Mouse (Mus musculus) R1 (cell line): ENCODE measurements around the gene Iqsec1.

Experiments used
- DNase-seq: peaks from one replicate; pipeline ENCODE4 v3.0.0-alpha.2; 2018; ENCODE audit warnings: low read depth, low spot score

Iqsec1 gene

DNA sequence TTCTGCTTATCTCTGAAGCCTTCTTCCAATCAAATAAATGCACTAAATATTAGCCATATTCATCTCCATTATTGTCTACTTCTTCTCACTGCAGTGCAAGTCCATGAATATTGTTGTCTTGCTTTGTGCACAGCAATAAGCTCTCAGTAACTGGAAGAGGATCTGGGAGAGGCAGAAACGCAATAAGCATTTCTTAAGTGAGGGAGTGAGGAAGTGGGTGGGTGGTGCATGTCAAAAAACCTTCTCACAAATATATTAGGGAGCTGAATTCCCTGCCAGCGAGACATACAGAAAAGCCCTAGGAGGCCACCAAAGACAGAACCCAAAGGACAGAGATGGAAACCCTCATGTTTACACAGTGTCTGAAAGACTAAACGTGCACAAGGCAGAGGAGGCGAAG lies 35.1 kb downstream of the Iqsec1 start:
- DNase-seq = no peak

GRCm38 (mm10) chr6:90950936-90951335 lies 37.5 kb downstream of the Iqsec1 start:
- DNase-seq = no peak

- no peak for DNase-seq
Measured at GRCm38 (mm10) chr6:90948097-90948496, 40.4 kb downstream of the Iqsec1 start.

DNA sequence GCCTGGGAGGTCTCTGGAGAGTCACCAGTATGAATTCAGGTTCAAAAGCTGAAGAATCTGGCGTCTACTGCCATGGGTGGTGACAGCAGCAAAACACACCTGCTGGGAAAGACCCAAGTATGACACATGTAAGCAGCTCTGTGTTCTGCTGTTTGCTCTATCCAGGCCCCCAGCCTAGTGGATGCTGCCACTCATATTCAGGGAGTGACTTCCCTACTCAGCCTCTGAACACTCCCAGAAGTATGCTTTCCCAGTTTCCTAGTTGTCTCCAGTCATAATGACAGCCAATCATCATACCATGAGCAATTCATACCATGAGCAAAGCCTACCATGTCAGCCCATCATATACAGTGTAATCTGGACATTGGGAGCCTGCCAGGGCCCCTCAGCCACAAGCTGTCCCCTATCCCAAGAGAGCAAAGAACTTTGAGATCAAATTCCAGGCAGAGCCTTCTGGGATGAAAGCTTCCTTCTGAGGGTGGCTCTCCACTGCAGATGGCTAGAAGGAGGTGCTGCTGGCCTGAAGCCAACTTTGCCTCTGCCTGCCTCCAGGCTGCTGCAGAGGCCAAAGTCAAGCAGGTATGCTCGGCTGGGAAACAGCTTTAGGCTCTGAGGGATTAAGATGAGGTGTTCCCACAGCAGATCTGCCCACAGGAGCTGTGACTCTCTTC lies 42.8 kb downstream of the Iqsec1 start:
- DNase-seq = no peak

DNA sequence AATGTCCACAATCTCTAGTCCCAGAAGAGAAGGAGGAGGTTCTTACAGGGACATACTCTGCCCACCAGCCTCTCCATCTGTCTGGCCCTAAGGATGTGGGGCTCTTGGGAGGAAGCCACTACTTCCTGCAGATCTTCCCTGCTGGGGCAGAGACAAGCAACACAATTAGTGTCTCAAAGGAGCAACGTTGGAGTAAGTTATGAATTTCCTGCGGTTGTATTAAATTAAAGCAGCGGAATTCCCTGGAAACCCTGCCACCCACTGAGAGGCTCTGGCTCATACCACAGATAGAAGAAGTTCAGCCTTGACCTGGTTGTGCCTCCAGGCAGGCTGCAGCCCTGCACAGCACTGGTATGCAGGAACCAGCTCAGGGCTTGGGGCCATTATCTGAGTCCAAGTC lies 47.2 kb downstream of the Iqsec1 start:
- peak; percentile 55 for DNase-seq

DNA sequence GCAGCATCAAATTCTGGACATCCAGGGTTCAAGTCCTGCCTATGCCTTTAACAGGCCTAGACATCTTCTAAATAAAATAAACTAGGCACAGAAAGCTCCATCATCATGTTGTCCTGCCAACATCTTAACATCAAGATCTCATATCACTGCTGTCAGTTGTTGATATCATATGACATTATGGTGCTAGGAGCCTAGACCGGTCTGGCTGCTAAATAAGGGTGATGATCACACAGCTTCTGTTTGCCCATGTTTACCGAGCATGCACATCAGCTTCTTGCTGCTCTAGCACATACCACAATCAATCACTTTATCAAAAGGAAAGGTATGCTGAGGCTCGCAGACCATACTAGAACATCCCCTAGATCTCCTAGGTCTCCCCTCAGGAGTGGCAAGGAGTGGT lies 54.8 kb downstream of the Iqsec1 start:
- no peak for DNase-seq

DNA sequence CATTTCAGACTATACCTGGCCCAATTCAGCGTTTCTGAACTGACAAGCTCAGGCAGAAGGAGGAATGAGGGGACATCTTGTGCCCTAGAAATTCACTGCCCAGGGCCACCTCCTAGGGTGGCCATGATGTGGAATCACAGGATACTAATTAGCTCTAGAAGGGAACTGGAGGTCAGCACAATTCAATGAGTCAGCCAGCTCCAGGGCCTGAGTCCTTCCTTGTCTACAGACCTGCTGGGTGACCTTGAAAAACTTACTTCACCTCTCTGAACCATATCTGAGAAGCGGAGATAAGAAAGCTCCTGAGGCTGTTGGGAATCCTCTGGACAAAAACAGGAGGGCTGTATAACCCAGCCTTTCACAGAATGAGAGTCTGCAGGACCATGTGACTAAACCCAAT lies 59.7 kb downstream of the Iqsec1 start:
- DNase-seq = no peak

- DNase-seq = no peak
Measured at GRCm38 (mm10) chr6:90925472-90925871, 63.0 kb downstream of the Iqsec1 start.

GRCm38 (mm10) chr6:90924796-90925195 lies 63.7 kb downstream of the Iqsec1 start:
- DNase-seq = no peak

DNA sequence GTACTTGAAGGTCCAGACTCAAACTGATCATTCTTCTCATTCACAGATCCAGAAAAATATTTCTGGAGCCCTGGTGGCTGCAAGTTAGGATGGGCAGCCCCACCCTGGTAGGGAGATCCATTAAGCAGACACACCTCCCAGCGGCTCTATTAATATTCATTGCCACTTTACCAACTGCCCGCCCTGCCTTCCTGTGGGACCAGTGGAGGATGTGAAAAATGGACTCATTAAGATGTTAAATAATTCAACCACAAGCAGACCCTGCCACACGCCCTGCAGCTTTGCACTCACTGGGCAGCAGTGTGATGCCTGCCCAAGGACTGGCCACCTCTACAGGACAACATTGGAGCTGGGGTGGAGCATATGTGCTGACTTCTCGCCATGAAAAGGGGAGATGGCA lies 64.1 kb downstream of the Iqsec1 start:
- no peak for DNase-seq

- DNase-seq = no peak
Measured at GRCm38 (mm10) chr6:90921259-90921946, 67.1 kb downstream of the Iqsec1 start.

- no peak for DNase-seq
Measured at GRCm38 (mm10) chr6:90920510-90921220, 67.8 kb downstream of the Iqsec1 start.

DNA sequence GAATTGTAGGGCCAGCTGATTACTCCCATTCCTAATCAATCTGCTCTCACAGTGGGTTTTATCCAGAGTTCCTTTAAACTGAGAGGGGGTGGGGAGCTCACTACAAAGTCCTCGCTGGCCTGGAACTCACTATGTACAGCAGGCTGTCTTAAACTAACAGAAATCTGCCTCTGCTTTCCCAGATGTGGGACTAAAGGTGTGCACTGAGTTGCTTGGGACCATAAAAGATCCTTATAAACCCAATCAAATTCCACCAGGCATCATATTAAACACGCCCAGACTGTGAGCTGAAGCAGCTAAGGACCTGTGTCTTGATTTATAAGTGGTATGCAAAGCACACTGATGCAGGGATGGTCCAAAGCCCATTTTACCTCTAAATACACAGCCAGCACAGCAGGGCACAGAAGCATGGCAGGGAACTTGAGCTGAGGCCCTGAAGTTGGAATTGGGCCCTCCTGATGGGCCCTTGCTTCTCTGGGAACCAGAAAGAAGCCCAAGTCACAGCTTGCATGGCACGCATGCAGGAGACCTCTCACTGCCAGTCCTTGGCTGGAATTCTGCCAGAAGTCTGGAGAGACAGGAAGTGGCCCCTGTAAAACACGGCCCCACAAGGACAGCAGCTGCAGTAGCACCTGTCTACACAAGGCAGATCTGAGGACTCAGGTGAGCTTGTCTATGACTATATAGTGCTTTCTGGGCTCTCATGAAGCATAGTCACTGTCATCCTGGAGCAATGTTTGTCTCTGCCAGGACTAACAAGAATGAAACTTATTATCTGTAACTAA lies 68.7 kb downstream of the Iqsec1 start:
- DNase-seq = no peak

DNA sequence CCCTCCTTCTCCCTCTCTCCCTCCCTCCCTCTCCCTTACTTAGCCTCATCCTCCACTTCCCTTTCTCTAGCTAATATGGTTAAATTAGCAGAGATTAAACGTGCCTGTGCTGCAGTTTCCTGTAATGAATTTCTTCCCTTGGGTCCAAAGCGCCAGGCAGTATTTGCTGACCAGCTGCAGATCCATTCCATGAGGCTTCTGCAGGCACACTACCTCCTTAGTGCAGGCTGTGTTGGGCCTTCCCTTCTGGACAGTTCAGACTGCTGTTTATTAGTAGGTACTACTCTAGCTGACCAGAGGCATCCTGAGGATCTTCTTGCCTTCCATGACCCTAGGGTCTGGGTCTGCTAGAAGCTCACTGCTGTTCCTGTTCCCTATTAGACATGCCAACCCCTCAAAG lies 72.9 kb downstream of the Iqsec1 start:
- no peak for DNase-seq

DNA sequence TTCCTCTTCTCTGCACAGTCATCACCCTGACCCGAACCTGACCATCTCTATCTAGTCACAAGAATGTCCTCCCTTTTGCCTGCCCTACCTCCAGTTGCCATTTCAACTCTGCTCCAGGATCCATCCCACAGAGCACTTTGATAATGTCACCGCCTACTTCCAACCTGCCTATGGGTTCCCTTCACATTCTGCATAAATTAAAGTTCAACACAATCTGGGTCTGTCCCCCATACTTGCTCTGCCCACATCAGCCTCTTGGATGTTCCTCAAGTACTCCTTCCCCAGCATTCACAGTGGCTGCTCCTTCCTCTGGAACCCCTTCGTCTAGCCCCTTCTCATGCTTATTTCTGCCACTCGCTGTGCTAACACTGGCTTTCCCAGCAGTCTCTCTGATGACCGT lies 74.7 kb downstream of the Iqsec1 start:
- DNase-seq = no peak

GRCm38 (mm10) chr6:90912768-90913167 lies 75.7 kb downstream of the Iqsec1 start:
- no peak for DNase-seq

DNA sequence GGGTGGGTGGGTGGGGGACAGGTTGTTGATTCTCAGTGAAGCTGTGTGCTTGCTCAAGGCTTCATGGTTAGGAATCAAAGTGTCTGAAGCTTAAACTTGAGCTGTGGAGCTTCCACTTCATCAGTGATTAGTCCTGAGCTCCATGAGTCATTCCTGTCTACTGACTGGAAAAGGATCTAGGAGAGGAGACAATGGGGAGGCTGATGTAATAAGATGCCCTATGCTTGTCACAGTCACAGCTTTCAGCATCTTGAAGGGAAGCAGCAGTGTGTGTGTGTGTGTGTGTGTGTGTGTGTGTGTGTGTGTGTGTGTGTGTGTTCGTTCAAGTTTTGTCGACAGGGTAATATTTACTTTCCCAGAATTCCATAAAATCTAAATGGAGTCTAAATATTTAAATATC lies 84.3 kb downstream of the Iqsec1 start:
- no peak for DNase-seq

GRCm38 (mm10) chr6:90900302-90900701 lies 88.2 kb downstream of the Iqsec1 start:
- no peak for DNase-seq

GRCm38 (mm10) chr6:90899266-90899665 lies 89.2 kb downstream of the Iqsec1 start:
- no peak for DNase-seq

DNA sequence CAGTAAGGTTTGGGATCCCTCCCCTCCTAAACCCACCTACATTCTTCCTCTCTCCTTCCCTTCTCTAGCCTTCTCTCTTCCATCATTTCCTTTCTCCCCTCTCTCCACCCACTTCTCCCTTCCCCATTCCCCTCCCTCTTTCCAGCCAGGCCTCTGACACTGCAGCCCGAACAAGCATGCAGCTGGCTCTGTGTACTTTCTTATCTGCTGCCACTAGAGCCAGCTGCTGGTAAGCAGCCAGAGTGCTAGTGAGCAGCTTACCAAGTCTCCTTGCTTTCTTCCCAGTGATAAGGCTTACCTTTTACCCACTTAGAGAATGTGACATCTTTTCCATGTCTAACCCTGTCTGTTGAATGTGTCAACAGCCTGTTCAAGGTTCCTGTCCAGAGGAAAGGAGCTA lies 90.4 kb downstream of the Iqsec1 start:
- DNase-seq = no peak

GRCm38 (mm10) chr6:90892401-90892800 lies 96.1 kb downstream of the Iqsec1 start:
- no peak for DNase-seq
